Mouse (Mus musculus) kidney, adult 2 months (tissue): ENCODE measurements around the gene Hdac4. TPM values are rescaled to one million over a fixed set of nuclear protein-coding genes. Genes with fewer than 3 reads are reported as not detected.
A peak's percentile ranks its signal among the peaks of the same experiment; 100 is the strongest.

Experiments
- DNase-seq: peaks from one replicate; pipeline ENCODE4 v3.0.0; 2021
- H3K27ac ChIP-seq: fragments of 200-500 bp; 2 replicates; pipeline ENCODE4 v1.5.1; 2012; ENCODE audit warnings: low read depth, low read length, control low read depth, inconsistent platforms; ENCODE audit not compliant: insufficient read depth
- H3K27me3 ChIP-seq: fragments of 200-500 bp; replicated peaks from 2 replicates; pipeline ENCODE4 v1.6.1; 2012; ENCODE audit warnings: mild to moderate bottlenecking, moderate library complexity, low read length, inconsistent platforms; ENCODE audit not compliant: control insufficient read depth, insufficient read depth
- H3K36me3 ChIP-seq: fragments of 200-500 bp; 2 replicates; pipeline ENCODE4 v1.6.1; 2012; ENCODE audit warnings: mild to moderate bottlenecking, moderate library complexity, low read length, inconsistent platforms; ENCODE audit not compliant: control insufficient read depth, insufficient read depth
- H3K4me1 ChIP-seq: fragments of 200-500 bp; 2 replicates; pipeline ENCODE4 v1.6.1; 2011; ENCODE audit warnings: low read length; ENCODE audit not compliant: control insufficient read depth, insufficient read depth
- H3K4me3 ChIP-seq: fragments of 200-500 bp; 2 replicates; pipeline ENCODE4 v1.5.1; 2011; ENCODE audit warnings: mild to moderate bottlenecking, low read depth, low read length, control low read depth; ENCODE audit not compliant: insufficient read depth
- CTCF ChIP-seq: fragments of 200-500 bp; conservative IDR thresholded peaks from 2 replicates; pipeline ENCODE4 v1.5.1; 2011; ENCODE audit warnings: low read depth, mild to moderate bottlenecking, control low read depth, low read length, moderate library complexity, mixed read lengths; ENCODE audit not compliant: insufficient read depth, insufficient read length
- POLR2A ChIP-seq: fragments of 200-500 bp; IDR thresholded peaks from one replicate; pipeline ENCODE4 v1.6.1; 2011; ENCODE audit warnings: low read depth, low read length, control low read depth
- WGBS: fragments of 180-500 bp; shearing (Covaris S2); methylation state at CpG from one replicate; pipeline ENCODE4 v1.1.7; 2018; 5-methylcytosine and 5-hydroxymethylcytosine counted together
- polyA plus RNA-seq: library from polyadenylated mRNA; depleted of rRNA; stranded (reverse); fragments of >200 nt; gene quantifications from 2 replicates; pipeline ENCODE4 v1.2.3, GENCODE M21; 2012

Hdac4 gene
- polyA plus RNA-seq, 1 experiment: 10.0 TPM

DNA sequence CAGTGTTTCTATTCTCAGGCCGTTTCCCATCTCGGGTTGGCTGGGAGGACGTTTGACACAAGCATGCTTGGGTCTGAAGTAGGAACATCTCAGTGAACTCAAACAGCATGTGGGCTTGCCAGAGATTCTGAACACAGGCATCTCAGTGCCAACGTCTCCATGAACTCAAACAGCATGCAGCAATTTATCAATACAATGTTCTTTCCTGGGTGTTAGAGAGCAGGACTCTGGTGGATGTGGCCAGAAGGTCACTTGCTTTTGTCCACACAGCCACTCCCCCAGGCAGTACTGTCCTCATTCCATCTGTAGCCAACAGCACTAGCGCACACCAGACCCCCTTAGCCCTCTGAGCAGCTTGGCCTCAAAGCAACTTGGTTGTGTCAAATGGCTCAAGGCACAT lies 274.2 kb downstream of the Hdac4 start:
- WGBS: 65% methylated on average over 5 of the region's 5 CpGs
- H3K36me3 ChIP-seq: no peaks in the 10 kb centered on the region
- H3K4me1 ChIP-seq: no peaks in the 10 kb centered on the region
- TF ChIP-seq CTCF (no peak), POLR2A (no peak)
- no peak overlapping the region for H3K4me3 ChIP-seq
- no peak overlapping the region for H3K27ac ChIP-seq
- no peaks in the 10 kb centered on the region for H3K27me3 ChIP-seq
- no peak for DNase-seq

DNA sequence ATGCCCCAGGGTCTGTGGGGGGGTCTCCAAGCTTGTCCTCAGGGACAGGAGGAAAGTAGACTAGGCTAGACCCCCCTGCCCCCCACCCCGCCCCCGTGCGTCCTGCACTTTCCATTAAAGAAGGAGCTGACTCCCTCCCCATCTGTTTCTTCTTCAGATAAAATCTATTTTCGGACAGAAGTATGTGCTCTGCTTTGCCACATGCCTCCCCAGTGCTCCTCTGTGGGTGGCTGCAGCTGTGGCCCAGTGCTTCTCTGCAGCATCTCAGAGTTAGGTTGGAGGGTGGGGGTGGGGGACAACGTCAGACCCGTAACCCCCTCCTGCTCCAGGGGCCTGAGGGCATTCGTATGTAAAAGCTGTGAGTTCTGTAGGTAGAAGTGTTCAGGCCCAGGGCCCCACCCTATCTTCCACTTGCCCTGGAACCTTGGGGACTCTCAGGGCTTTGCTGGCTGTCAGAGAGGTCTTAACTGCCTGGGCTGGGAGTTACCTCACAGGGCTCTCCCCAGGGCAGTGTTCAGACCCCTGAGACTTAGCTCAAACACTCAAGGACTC lies 275.4 kb downstream of the Hdac4 start:
- Histone ChIP-seq H3K4me1 (no peaks in the 10 kb centered on the region), H3K27me3 (no peaks in the 10 kb centered on the region), H3K4me3 (no peak overlapping the region), H3K27ac (no peak overlapping the region), H3K36me3 (no peaks in the 10 kb centered on the region)
- TF ChIP-seq CTCF (no peak), POLR2A (no peak)
- WGBS: 67% methylated on average over 7 of the region's 7 CpGs
- no peak for DNase-seq

DNA sequence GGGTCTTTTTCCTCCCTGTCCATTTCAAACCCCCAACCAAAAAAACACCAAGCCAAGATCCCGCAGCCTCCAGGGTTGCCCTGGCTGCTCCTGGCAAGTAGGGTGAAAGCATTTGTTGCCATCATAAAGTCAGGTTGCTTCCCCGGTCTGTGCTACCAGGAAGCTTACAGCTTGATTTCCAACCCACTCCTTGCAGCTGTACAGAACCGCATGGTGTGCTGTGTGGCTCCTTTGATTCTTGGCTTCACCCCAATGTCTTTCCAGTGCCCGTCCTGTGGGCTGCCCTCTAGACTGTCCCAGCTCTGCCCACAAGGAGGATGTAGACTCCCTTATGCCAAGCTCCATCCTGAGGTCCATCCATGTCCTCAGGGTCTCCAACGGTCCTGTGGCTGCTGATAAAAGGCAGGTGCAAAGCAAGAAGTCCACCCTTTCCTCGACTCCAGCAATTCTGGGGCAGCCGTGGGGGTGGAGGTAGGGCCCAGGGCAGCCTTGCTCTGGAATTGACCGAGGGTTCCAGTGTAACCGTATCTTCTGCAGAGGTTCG lies 277.2 kb downstream of the Hdac4 start:
- WGBS: 70% methylated on average over 10 of the region's 10 CpGs
- TF ChIP-seq CTCF: no peak
- no peak for TF ChIP-seq POLR2A

GRCm38 (mm10) chr1:91917596-91917995 lies 277.9 kb downstream of the Hdac4 start:
- TF ChIP-seq CTCF: no peak
- no peak for TF ChIP-seq POLR2A
- Histone ChIP-seq H3K27me3 (no peaks in the 10 kb centered on the region), H3K4me1 (no peaks in the 10 kb centered on the region), H3K36me3 (no peaks in the 10 kb centered on the region), H3K27ac (no peak overlapping the region), H3K4me3 (no peak overlapping the region)
- WGBS: 19% methylated on average over 2 of the region's 2 CpGs
- DNase-seq: peak; percentile 90

More for the DNA sequence above, 277.2 kb downstream of the Hdac4 start:
- no peak for DNase-seq
- Histone ChIP-seq H3K4me3 (no peak overlapping the region), H3K27me3 (no peaks in the 10 kb centered on the region), H3K27ac (no peak overlapping the region), H3K4me1 (no peaks in the 10 kb centered on the region), H3K36me3 (no peaks in the 10 kb centered on the region)

DNA sequence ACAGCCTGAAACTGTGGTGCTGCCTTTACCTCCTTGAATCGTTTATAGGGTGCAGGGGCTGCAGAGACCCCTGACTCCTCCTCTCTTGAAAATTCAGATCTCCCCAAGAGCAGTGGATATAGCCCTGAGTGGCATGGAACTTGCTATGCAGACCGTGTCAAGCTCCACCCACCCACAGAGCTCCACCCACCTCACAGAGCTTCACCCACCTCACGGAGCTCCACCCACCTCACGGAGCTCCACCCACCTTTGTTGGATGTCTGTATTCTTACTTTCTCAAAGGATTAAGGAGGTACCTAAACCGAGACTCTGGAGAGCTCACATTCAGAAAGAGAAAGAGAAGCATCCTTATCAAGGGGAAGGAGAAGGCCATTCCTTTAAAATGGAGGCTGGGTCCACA lies 279.5 kb downstream of the Hdac4 start:
- Histone ChIP-seq H3K36me3 (no peaks in the 10 kb centered on the region), H3K4me3 (no peak overlapping the region), H3K27ac (no peak overlapping the region), H3K4me1 (no peaks in the 10 kb centered on the region), H3K27me3 (no peaks in the 10 kb centered on the region)
- 90% methylated on average over 5 of the region's 5 CpGs for WGBS
- DNase-seq: no peak
- TF ChIP-seq CTCF: no peak
- TF ChIP-seq POLR2A: no peak

DNA sequence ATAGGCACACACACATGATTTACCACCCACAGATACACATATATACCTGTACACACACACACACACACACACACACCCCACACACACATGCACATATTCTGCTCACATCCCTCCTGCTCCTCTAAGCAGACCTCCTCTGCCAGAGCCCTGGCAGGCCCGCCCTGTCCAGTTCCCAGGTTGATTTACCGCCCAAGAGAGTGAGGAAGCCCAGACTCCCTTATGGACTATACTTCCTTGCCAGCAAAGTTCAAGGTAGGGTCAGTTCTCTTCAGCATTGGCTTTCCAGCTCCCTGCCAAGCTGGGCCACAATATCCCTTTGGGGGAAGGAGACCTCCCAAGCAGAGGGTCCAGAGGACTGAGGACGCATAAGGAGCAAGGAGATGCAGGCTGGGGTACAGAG lies 280.9 kb downstream of the Hdac4 start:
- H3K4me1 ChIP-seq: no peaks in the 10 kb centered on the region
- TF ChIP-seq CTCF: no peak
- TF ChIP-seq POLR2A: no peak
- H3K4me3 ChIP-seq: no peak overlapping the region
- peak; percentile 42 for DNase-seq
- 41% methylated on average over 3 of the region's 3 CpGs for WGBS
- H3K36me3 ChIP-seq: no peaks in the 10 kb centered on the region
- no peaks in the 10 kb centered on the region for H3K27me3 ChIP-seq
- no peak overlapping the region for H3K27ac ChIP-seq

GRCm38 (mm10) chr1:91913850-91914249 lies 281.6 kb downstream of the Hdac4 start:
- DNase-seq: peak; percentile 59
- TF ChIP-seq POLR2A (no peak), CTCF (peak; percentile 70)
- H3K27me3 ChIP-seq: no peaks in the 10 kb centered on the region
- H3K27ac ChIP-seq: no peak overlapping the region
- no peaks in the 10 kb centered on the region for H3K36me3 ChIP-seq
- no peaks in the 10 kb centered on the region for H3K4me1 ChIP-seq
- no peak overlapping the region for H3K4me3 ChIP-seq
- 48% methylated on average over 6 of the region's 6 CpGs for WGBS
